Mouse (Mus musculus) limb, embryonic 10.5 days (tissue): ENCODE measurements around the gene Armc8. TPM values are rescaled to one million over a fixed set of nuclear protein-coding genes. Genes with fewer than 3 reads are reported as not detected.
"Not testable (repeated sequence)": the region's sequence is repeated elsewhere in the genome, so short reads cannot be mapped to it uniquely, and the experiment has no call there.

ENCODE experiments used
- DNase-seq: peaks from one replicate; pipeline ENCODE4 v3.0.0-alpha.2; 2017; ENCODE audit warnings: low spot score
- H3K27ac ChIP-seq: fragments of 300-500 bp; sonication (generic); 2 replicates; pipeline ENCODE4 v1.5.1; 2016; ENCODE audit warnings: mild to moderate bottlenecking
- H3K27me3 ChIP-seq: fragments of 300-500 bp; sonication (generic); 2 replicates; pipeline ENCODE4 v1.6.1; 2016; ENCODE audit warnings: low read depth, mild to moderate bottlenecking; ENCODE audit not compliant: poor library complexity, severe bottlenecking
- H3K36me3 ChIP-seq: fragments of 300-500 bp; sonication (generic); 2 replicates; pipeline ENCODE4 v1.6.1; 2016; ENCODE audit warnings: mild to moderate bottlenecking, moderate library complexity
- H3K4me1 ChIP-seq: fragments of 300-500 bp; sonication (generic); 2 replicates; pipeline ENCODE4 v1.6.1; 2016
- H3K4me3 ChIP-seq: fragments of 300-500 bp; sonication (generic); 2 replicates; pipeline ENCODE4 v1.5.1; 2016; ENCODE audit warnings: mild to moderate bottlenecking, moderate library complexity
- H3K9me3 ChIP-seq: fragments of 300-500 bp; sonication (generic); replicated peaks from 2 replicates; pipeline ENCODE4 v1.6.1; 2016; ENCODE audit warnings: mild to moderate bottlenecking
- WGBS: fragments of 180-500 bp; shearing (Covaris S2); methylation state at CpG from one replicate; pipeline ENCODE4 v1.1.7; 2016; 5-methylcytosine and 5-hydroxymethylcytosine counted together
- polyA plus RNA-seq: library from polyadenylated mRNA; unstranded; fragments of >200 nt; fragmentation: Nextera tagmentation; extraction: Ambion mirVana; gene quantifications from 2 replicates; pipeline ENCODE4 v1.2.1, GENCODE M21; 2016

Gene Armc8
- polyA plus RNA-seq: 19.7 and 21.7 TPM in 2 replicates

DNA sequence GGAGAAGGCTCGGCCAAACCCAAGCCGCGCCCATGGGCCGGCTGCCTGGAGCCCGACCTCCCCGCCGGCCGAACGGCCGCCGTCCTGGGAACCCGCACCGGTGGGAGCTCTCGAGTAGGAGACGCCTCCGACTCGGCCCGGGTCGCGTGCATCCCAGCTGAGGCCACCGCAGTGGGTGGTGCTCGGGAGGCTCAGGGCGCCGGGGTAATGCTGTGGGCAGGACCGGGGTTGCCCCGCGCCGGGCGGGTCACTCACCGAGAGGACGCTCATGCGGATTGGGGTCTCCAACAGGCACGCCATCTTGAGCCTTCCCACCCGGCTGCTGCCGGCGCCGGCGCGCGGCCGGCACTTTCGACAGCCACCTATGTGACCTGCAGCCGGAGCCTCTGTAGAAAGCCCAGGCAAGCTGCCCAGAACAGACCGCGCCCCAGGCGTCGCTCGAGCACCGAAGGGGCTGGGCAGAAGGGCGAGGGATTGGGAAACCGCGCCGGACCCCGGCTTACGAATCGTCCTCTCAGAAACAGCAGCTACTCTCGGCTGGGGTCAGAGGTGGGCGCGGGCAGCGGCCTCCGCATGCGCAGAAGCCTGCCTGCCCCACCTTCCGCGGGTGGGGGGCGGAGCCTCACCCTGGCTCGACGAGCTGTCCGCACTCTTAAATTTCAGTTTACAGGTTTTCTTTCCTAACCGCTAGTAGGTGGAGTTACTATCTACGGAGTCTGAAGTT is at the start of gene Armc8:
Gene Armc8, minus strand, starts transcription at position 553 of the 724 bp plus-strand sequence.
- H3K4me3 ChIP-seq: peak within 1 kb of the TSS; percentile 86
- DNase-seq: peak; percentile 92
- under 1% methylated on average over 70 of the region's 70 CpGs for WGBS
- no peaks in the 10 kb centered on the region for H3K9me3 ChIP-seq
- peak within 1 kb of the TSS; percentile 100 for H3K27ac ChIP-seq
- peaks cover 20% of the 10 kb centered on the region for H3K4me1 ChIP-seq
- no peaks in the 10 kb centered on the region for H3K27me3 ChIP-seq
- no peaks in the 10 kb centered on the region for H3K36me3 ChIP-seq

DNA sequence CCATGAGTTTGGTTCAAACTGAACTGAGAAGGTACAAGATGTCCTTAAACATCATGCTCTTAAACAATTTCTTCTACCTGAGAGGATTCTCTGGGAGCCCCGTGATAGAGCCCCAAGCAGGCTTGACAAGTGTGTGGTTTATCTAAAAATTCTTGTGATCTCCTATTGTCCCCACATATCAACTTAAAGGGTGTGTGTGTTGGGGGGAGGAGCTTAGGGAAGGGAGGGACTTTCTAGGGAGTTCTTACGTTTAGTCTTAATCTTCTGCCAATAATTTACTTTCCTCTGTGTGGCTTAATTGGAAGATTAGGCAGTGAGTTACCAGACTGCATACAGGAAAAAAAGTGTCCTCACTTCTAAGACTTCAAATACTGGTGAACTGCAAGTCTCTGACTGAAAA is 43.5 kb upstream of the Armc8 start, which contains the start of gene A4gnt:
Gene A4gnt, plus strand, starts transcription at position 301 of the 400 bp plus-strand sequence.
- Histone ChIP-seq H3K9me3 (no peaks in the 10 kb centered on the region), H3K27ac (no peak within 1 kb of the TSS), H3K36me3 (no peaks in the 10 kb centered on the region), H3K4me1 (no peaks in the 10 kb centered on the region), H3K27me3 (no peaks in the 10 kb centered on the region), H3K4me3 (no peak within 1 kb of the TSS)
- 60% methylated on average over 2 of the region's 2 CpGs for WGBS
- DNase-seq: no peak

DNA sequence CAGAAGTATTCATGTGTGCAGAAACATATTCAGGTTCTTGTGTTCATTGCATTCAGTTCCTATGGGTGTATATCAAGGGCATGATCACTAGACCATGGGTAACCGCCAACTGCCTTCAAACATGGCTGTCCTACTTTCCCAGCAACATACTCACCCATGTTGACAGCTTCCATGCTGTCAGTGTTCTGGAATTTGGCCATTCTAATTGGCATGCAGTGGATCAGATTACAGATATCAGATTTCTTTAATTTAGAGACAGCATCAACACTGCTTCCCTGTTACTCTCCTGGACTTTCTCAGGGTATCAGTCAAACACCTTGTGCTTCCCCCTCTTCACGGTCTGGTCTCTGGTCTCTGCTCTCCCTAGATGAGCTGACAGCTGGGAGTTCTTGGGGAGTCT is 34.9 kb upstream of the Armc8 start:
- H3K9me3 ChIP-seq: no peaks in the 10 kb centered on the region
- no peak for DNase-seq
- no peak overlapping the region for H3K27ac ChIP-seq
- H3K4me3 ChIP-seq: no peak overlapping the region
- WGBS: 73% methylated on average over 2 of the region's 2 CpGs
- peaks cover 4% of the 10 kb centered on the region for H3K4me1 ChIP-seq
- no peaks in the 10 kb centered on the region for H3K36me3 ChIP-seq
- no peaks in the 10 kb centered on the region for H3K27me3 ChIP-seq

DNA sequence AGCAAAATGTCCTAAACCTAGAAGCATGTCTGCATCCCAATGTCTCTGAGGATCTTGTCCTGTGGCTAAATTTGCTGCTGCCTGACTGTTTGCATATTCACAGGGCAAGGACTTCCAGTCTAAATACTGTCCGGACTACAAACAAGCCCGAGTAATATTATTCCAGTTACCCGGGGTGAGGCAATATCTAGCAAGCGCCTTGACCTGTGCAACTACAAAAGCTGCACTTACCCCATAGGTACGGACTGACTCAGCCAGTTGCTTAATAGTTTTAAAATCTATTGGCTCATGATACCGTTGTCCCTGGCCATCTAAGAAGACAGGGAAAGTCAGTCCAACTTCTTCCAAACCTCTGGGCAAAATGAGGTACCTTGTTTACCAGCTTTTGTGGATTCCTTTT is 30.4 kb upstream of the Armc8 start:
- not testable (repeated sequence) for DNase-seq, H3K27ac ChIP-seq, H3K36me3 ChIP-seq, H3K9me3 ChIP-seq, H3K27me3 ChIP-seq, H3K4me1 ChIP-seq, H3K4me3 ChIP-seq
- WGBS: 95% methylated on average over 6 of the region's 6 CpGs

DNA sequence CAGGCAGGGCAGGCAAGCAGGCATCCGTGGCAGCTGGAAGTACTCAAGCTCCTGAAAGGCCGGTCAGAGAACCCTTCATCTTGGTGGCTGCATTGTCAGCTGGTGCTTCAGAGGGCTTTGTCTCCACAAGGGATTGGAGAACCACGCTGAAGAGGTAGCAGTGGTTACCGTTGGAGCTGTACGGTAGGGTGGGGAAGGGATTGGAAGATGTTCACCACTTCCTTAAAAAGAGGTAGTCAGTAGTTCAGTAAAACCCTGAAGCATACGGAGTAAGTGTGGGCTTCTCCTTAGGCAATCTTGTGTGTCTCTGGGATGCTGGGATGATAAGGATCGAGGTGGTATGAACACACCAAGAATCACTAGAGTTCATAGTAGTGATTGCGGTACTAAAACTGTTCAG is 22.4 kb upstream of the Armc8 start:
- Histone ChIP-seq H3K9me3 (0 out of 2 replicates have a peak, but pooled peaks cover 2% of the 10 kb centered on the region), H3K4me3 (no peak overlapping the region), H3K27me3 (no peaks in the 10 kb centered on the region), H3K4me1 (no peaks in the 10 kb centered on the region), H3K36me3 (no peaks in the 10 kb centered on the region), H3K27ac (no peak overlapping the region)
- WGBS: 73% methylated on average over 8 of the region's 8 CpGs
- no peak for DNase-seq

DNA sequence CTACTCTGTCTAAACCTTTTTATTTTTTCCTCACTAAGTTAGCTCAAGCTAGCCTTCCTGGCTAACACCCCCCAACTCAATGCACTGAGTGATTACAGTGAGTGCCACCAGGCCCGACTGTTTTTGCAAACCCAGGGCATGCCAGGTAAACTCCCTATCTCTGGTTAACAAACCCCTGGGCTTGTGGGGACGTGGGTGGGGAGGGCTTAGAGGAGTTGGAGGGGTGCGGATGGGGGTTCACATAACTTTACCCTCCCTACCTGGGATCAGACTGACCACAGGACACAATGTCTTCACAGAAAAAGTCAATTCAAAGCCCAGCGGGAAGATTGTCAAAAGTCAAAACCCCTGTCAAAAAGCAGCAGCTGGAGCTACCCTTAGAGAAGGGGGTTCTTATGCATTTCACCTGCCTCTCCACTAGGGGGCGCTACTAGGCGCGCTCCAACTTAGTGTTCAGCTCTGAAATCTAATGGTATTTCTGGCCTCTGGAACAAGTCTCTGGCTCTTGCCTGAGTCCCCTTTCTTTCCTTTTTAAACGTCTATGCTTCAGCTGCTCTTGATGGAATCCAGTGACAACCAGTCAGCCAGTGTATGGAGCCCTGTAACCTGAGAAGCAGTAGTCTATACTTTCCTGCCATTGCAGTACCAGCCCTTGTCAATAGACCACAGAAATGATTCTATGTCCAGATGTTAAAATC is 19.0 kb upstream of the Armc8 start:
- Histone ChIP-seq H3K4me1 (no peaks in the 10 kb centered on the region), H3K27ac (no peak overlapping the region), H3K9me3 (no peaks in the 10 kb centered on the region), H3K27me3 (no peaks in the 10 kb centered on the region), H3K36me3 (peaks cover 26% of the 10 kb centered on the region), H3K4me3 (no peak overlapping the region)
- peak; percentile 83 for DNase-seq
- 30% methylated on average over 8 of the region's 8 CpGs for WGBS

DNA sequence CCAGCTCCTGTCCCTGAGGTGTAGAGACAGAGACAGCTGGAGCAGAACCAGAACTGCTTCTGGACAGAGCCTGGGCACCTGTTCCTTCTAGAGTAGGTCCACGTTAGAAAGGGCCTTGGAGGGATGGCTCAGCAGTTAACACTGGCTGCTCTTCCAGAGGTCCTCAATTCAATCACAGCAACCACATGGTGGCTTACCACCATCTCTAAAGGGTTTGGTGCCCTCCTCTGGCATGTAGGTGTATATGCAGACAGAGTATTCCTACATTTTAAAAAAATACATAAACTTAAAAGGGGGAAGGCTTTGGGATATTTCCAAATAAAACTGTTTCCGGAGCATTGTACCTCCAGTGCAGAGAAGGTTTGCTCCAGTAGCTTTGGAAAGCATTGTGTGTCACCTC is 12.0 kb upstream of the Armc8 start:
- Histone ChIP-seq H3K36me3 (peaks cover 77% of the 10 kb centered on the region), H3K4me3 (no peak overlapping the region), H3K27me3 (no peaks in the 10 kb centered on the region), H3K9me3 (no peaks in the 10 kb centered on the region), H3K27ac (no peak overlapping the region), H3K4me1 (peaks cover 10% of the 10 kb centered on the region)
- DNase-seq: no peak
- 54% methylated on average over 2 of the region's 2 CpGs for whole genome bisulfite sequencing

DNA sequence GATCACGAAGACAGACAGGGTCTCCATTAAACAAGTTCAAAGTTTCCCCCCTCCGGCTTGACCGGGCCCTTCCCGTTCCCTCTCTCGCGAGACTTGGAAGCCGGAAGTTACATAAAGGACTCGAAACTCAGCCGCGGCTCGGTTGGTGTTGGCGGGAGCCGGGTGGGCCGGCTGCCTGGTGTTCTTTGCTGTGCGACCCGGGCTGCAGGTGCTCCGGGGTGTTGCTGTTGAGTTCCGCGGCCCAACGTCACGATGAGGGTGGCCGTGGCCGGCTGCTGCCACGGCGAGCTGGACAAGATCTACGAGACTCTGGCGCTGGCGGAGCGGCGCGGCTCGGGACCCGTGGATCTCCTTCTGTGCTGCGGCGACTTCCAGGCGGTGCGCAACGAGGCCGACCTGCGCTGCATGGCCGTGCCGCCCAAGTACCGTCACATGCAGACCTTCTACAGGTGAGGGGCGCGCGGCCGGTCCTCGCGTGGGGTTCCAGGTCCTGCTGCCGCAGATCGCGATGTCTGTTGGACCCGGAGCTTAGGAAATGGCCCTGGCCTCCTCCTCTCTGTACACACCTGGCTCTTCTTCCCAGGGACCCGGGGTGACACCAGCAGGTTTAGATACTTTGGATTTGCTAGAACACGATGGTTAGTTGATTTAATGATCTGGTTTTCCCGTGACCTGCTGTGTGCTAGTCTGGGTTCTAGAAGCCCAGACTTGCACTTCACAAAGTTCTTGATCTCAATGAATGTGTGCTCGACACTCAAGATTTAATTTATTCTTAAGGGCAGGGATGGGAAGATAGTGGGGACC is 7.2 kb upstream of the Armc8 start, which contains the start of gene Dbr1:
Gene Dbr1, plus strand, starts transcription at position 123 of the 804 bp plus-strand sequence.
- peak; percentile 93 for DNase-seq
- peaks cover 34% of the 10 kb centered on the region for H3K36me3 ChIP-seq

DNA sequence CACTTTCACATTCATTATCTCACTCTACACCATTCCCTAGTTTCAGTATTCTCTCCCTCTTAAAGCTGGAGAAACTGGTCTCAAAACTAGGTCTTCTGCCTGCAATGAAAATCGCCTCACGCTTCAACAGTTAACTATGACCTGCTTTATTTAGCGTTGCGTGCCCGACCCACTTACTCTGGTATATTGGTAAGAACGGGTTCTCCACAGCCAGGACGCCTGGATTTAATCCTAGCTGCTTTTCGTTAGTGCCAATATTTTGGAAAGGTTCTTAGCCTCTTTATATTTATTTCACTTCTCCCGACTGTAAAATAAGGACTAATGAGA is 335 bp upstream of the Armc8 start:
- H3K4me3 ChIP-seq: peak overlapping the region; percentile 86

More for the DNA sequence above, 7.2 kb upstream of the Armc8 start, which contains the start of gene Dbr1:
- H3K4me1 ChIP-seq: peaks cover 10% of the 10 kb centered on the region
- H3K4me3 ChIP-seq: peak within 1 kb of the TSS; percentile 96
- under 1% methylated on average over 57 of the region's 57 CpGs for WGBS
- H3K9me3 ChIP-seq: no peaks in the 10 kb centered on the region
- H3K27me3 ChIP-seq: no peaks in the 10 kb centered on the region
- H3K27ac ChIP-seq: peak within 1 kb of the TSS; percentile 94

DNA sequence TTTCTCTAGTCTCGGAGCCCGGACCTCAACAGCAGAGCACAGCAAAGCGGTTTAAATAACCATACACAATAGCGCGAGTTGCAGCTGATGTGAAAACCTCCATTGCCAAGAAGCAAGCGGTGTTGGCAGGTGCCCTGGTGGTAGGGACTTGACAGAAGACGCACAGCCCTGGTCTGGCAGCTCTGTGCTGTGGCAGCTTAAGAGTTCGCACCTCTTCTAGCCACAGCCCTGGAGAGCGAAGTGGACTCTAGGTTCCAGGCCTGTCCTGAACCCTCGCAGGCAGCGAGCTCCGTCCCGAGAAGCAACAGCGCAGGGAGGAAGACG is 714 bp downstream of the Armc8 start:
- Histone ChIP-seq H3K4me1 (peaks cover 20% of the 10 kb centered on the region), H3K27ac (peak overlapping the region; percentile 100), H3K9me3 (no peaks in the 10 kb centered on the region), H3K4me3 (peak overlapping the region; percentile 86), H3K36me3 (no peaks in the 10 kb centered on the region), H3K27me3 (no peaks in the 10 kb centered on the region)
- WGBS: 3% methylated on average over 15 of the region's 15 CpGs
- no peak for DNase-seq

More for the DNA sequence above, 335 bp upstream of the Armc8 start:
- no peak for DNase-seq
- H3K27ac ChIP-seq: peak overlapping the region; percentile 100
- under 1% methylated on average over 9 of the region's 9 CpGs for WGBS
- no peaks in the 10 kb centered on the region for H3K36me3 ChIP-seq
- peaks cover 16% of the 10 kb centered on the region for H3K4me1 ChIP-seq
- H3K9me3 ChIP-seq: no peaks in the 10 kb centered on the region
- no peaks in the 10 kb centered on the region for H3K27me3 ChIP-seq

DNA sequence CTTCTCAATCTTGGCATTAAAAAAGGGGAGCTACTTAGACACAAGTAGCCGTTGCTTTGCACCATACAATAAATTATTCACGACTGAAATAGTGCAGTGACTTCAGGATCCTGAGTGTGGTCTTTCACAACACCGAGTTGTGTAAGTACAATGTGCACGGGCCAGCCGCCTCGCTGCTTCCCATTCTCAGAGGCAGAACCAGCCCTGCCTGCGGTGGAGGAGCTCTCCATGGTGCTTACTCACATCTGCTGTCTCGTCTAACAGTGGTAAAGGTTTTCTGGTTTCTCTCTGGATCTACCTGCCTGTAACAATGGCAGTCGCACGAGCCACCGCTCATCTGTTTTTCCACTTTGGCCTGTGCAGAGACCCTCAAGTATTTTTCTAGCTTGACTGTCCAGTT is 5.0 kb downstream of the Armc8 start:
- Histone ChIP-seq H3K4me3 (no peak overlapping the region), H3K4me1 (peaks cover 16% of the 10 kb centered on the region), H3K9me3 (no peaks in the 10 kb centered on the region), H3K27ac (no peak overlapping the region), H3K36me3 (no peaks in the 10 kb centered on the region), H3K27me3 (no peaks in the 10 kb centered on the region)
- WGBS: 30% methylated on average over 11 of the region's 11 CpGs
- peak; percentile 78 for DNase-seq

DNA sequence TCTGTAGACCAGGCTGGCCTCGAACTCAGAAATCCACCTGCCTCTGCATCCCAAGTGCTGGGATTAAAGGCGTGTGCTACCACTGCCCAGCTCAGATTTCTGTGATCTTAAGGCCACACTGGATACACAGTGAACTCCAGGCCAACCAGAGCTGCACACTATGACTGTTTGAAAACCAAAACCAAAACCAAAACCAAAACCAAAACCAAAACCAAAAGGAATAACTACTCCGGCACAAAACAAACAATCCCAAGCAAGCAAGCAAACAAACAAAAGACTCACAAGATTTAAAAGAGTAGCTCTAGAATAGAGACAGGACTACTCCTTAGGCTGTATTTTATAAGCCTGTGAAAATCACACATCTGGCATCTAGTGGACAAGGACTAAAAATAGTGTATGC is 8.3 kb downstream of the Armc8 start:
- no peaks in the 10 kb centered on the region for H3K36me3 ChIP-seq
- DNase-seq: no peak
- no peak overlapping the region for H3K27ac ChIP-seq
- H3K27me3 ChIP-seq: no peaks in the 10 kb centered on the region
- no peak overlapping the region for H3K4me3 ChIP-seq
- WGBS: 96% methylated on average over 3 of the region's 3 CpGs
- H3K4me1 ChIP-seq: peaks cover 4% of the 10 kb centered on the region; the same call in 1 of the 2 replicates
- no peaks in the 10 kb centered on the region for H3K9me3 ChIP-seq

DNA sequence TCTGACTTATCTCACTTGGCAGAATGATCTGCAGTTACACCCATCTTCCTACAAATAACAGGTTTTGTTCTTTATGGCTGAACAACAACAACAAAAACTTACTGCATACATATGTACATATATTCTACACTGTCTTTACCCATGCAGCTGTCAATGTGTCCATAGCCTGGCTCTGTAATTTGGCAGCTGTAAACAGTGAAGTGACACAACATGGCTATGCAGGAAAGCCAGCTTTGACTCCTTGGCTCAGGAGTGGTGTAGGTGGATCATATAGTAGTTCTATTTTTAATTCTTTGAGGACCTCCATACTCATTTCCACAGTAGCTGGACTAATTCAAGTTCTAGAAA is 9.2 kb downstream of the Armc8 start:
- Histone ChIP-seq H3K4me3 (no peak overlapping the region), H3K4me1 (peaks cover 4% of the 10 kb centered on the region; the same call in 1 of the 2 replicates), H3K36me3 (no peaks in the 10 kb centered on the region), H3K27ac (no peak overlapping the region), H3K9me3 (no peaks in the 10 kb centered on the region), H3K27me3 (no peaks in the 10 kb centered on the region)
- no peak for DNase-seq
